Mouse (Mus musculus): ENCODE data around the gene Ankrd55. TPM values are rescaled to one million over a fixed set of nuclear protein-coding genes. Genes with fewer than 3 reads are reported as not detected.

The Ankrd55 gene
- total and polyA plus RNA-seq, 3 experiments: not detected

DNA sequence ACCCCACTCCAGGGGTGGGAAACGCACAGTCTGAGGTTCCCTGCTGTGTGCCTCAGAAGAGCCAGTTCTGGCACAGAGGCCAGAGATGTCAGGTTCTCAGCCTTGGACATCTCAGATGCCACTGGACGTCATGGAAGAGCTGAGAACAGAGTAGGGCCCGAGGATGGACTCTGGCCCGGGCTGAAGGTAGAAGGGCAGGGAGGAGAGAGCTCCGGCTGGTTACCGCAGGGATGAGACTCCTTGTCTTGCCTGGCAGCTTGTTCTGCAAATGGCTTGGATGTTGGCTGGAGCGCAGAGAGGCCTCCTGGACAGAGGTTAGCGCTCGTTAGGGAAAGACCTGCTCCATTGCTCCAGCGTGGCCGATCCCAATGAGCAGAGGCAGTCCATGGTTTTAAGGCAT is 57.8 kb downstream of the Ankrd55 start (continued):
- TF ChIP-seq MXI1 (IDR thresholded peaks at IDR 0.05; ENCODE audit: low read depth, low read length) (no peak), USF1 (IDR thresholded peaks at IDR 0.05; ENCODE audit: low read depth, low read length) (no peak), ELF1 (IDR thresholded peaks at IDR 0.05; ENCODE audit: low read depth, low read length) (no peak), RAD21 (IDR thresholded peaks at IDR 0.05; ENCODE audit: low read depth, low read length) (no peak)

DNA sequence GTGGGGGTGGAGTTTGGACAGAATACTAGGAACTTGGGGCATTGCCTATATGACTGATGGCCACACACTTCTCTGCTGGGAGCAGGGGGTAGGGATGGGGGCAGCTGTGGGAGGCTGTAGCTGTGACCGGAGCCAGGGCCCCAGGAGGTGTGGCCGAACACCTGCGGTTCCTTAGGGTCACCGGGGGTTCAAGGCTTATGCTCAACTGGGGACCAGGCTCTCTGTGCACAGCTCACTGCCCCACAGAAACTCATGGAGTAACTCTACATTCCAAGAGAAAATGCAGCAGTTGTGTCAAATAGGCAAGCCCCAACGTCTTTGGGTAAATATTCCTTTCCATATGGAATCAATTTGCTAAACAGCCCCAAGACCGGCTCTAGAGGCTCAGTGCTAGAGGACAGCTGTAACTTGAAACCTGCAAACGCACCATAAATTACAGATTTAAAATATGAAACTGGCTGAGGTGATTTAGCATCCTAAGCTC is 58.5 kb downstream of the Ankrd55 start:
- no peaks in the 10 kb centered on the region for H3K79me2 ChIP-seq (ENCODE audit: control insufficient read depth, insufficient read depth, low read length, poor library complexity)
- no peaks in the 10 kb centered on the region for H3K36me3 ChIP-seq (ENCODE audit: control insufficient read depth in 1 of 2, insufficient read depth in 2 of 2, low read length in 2 of 2)
- H3K9ac ChIP-seq (ENCODE audit: control insufficient read depth, low read depth, low read length, poor library complexity, severe bottlenecking): no peak overlapping the region
- TF ChIP-seq JUND (IDR thresholded peaks at IDR 0.05; ENCODE audit: low read depth, low read length) (no peak), TBP (IDR thresholded peaks at IDR 0.05; ENCODE audit: low read depth, low read length) (no peak), NRF1 (IDR thresholded peaks at IDR 0.05; ENCODE audit: insufficient read depth, low read depth, low read length, poor library complexity, severe bottlenecking) (no peak), MAX (IDR thresholded peaks at IDR 0.05; ENCODE audit: low read length) (no peak), KAT2A (conservative IDR thresholded peaks at IDR 0.05; ENCODE audit: low read depth, low read length) (no peak), CTCF (IDR thresholded peaks at IDR 0.05 in 2 of 3, conservative IDR thresholded peaks at IDR 0.05 in 1 of 3; ENCODE audit: control insufficient read depth in 1 of 3, insufficient read depth in 1 of 3, low read depth in 2 of 3, low read length in 3 of 3, poor library complexity in 1 of 3, severe bottlenecking in 1 of 3) (no peak), RAD21 (IDR thresholded peaks at IDR 0.05; ENCODE audit: low read depth, low read length) (no peak), UBTF (IDR thresholded peaks at IDR 0.05; ENCODE audit: borderline replicate concordance, insufficient read depth, low read depth, low read length) (no peak), ETS1 (IDR thresholded peaks at IDR 0.05; ENCODE audit: low read depth, low read length) (no peak), ZKSCAN1 (IDR thresholded peaks at IDR 0.05; ENCODE audit: low read depth, low read length) (no peak), ELF1 (IDR thresholded peaks at IDR 0.05; ENCODE audit: low read depth, low read length) (no peak), MYB (IDR thresholded peaks at IDR 0.05; ENCODE audit: low read depth, low read length) (no peak)
- no peak overlapping the region for H3K4me3 ChIP-seq (ENCODE audit: control insufficient read depth in 1 of 2, insufficient read depth in 1 of 2, low read depth in 2 of 2, low read length in 2 of 2)
- H3K4me1 ChIP-seq (ENCODE audit: control insufficient read depth in 1 of 2, insufficient read depth in 2 of 2, low read length in 2 of 2): no peaks in the 10 kb centered on the region
- H3K27ac ChIP-seq (ENCODE audit: control insufficient read depth, low read depth, low read length): no peak overlapping the region
- H3K9me3 ChIP-seq (replicated peaks; ENCODE audit: insufficient read depth, low read length): no peaks in the 10 kb centered on the region
- H3K27me3 ChIP-seq (ENCODE audit: control insufficient read depth in 1 of 2, insufficient read depth in 2 of 2, low read length in 2 of 2): no peaks in the 10 kb centered on the region; a peak in 1 of 4 replicates
- no peak for DNase-seq (ENCODE audit: low read depth, low spot score)

DNA sequence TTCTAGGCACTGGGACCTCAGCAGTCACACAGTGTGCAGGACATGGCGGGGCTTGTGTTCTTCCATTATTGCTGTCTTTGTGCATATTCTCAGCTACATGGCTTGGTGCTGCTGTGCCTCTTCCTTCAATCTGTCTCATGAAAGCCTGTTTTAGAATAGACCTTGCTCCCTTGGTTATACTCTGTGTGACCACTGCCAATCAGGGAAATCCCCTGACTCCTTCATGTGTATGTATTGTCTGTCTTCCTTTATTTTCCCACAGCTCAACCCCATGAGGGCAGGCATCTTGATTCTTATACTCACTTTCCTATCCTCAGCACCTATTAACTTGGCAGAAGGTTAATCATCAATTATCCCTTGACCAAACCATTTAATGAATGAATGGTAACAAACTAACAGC is 60.0 kb downstream of the Ankrd55 start:
- no peak overlapping the region for H3K4me3 ChIP-seq (ENCODE audit: control insufficient read depth in 1 of 2, insufficient read depth in 1 of 2, low read depth in 2 of 2, low read length in 2 of 2)
- H3K79me2 ChIP-seq (ENCODE audit: control insufficient read depth, insufficient read depth, low read length, poor library complexity): no peaks in the 10 kb centered on the region
- no peaks in the 10 kb centered on the region; a peak in 1 of 4 replicates for H3K27me3 ChIP-seq (ENCODE audit: control insufficient read depth in 1 of 2, insufficient read depth in 2 of 2, low read length in 2 of 2)
- TF ChIP-seq TBP (IDR thresholded peaks at IDR 0.05; ENCODE audit: low read depth, low read length): no peak
- TF ChIP-seq USF1 (IDR thresholded peaks at IDR 0.05; ENCODE audit: low read depth, low read length): no peak
- no peak for TF ChIP-seq GABPA (IDR thresholded peaks at IDR 0.05; ENCODE audit: low read depth, low read length)
- no peak for TF ChIP-seq TAL1 (IDR thresholded peaks at IDR 0.05; ENCODE audit: low read length)
- no peak for TF ChIP-seq MXI1 (IDR thresholded peaks at IDR 0.05; ENCODE audit: low read depth, low read length)
- TF ChIP-seq CHD2 (IDR thresholded peaks at IDR 0.05; ENCODE audit: low read length): no peak
- TF ChIP-seq ZMIZ1 (IDR thresholded peaks at IDR 0.05; ENCODE audit: low read depth, low read length): no peak
- no peak for TF ChIP-seq KAT2A (conservative IDR thresholded peaks at IDR 0.05; ENCODE audit: low read depth, low read length)
- TF ChIP-seq RAD21 (IDR thresholded peaks at IDR 0.05; ENCODE audit: low read depth, low read length): no peak
- no peak for TF ChIP-seq SMC3 (IDR thresholded peaks at IDR 0.05; ENCODE audit: low read depth, low read length)
- TF ChIP-seq ELF1 (IDR thresholded peaks at IDR 0.05; ENCODE audit: low read depth, low read length): no peak
- no peak for TF ChIP-seq ZKSCAN1 (IDR thresholded peaks at IDR 0.05; ENCODE audit: low read depth, low read length)
- H3K4me1 ChIP-seq (ENCODE audit: control insufficient read depth in 1 of 2, insufficient read depth in 2 of 2, low read length in 2 of 2): no peaks in the 10 kb centered on the region
- H3K27ac ChIP-seq (ENCODE audit: control insufficient read depth, low read depth, low read length): no peak overlapping the region
- H3K9ac ChIP-seq (ENCODE audit: control insufficient read depth, low read depth, low read length, poor library complexity, severe bottlenecking): no peak overlapping the region
- H3K9me3 ChIP-seq (replicated peaks; ENCODE audit: insufficient read depth, low read length): no peaks in the 10 kb centered on the region
- H3K36me3 ChIP-seq (ENCODE audit: control insufficient read depth in 1 of 2, insufficient read depth in 2 of 2, low read length in 2 of 2): no peaks in the 10 kb centered on the region
- DNase-seq (ENCODE audit: low read depth, low spot score): no peak
